Mouse (Mus musculus): ENCODE measurements around the gene Olfr1411. TPM values are rescaled to one million over a fixed set of nuclear protein-coding genes. Genes with fewer than 3 reads are reported as not detected.

Gene Olfr1411
- polyA plus RNA-seq, 1 experiment from 2014 or later, result not detected

DNA sequence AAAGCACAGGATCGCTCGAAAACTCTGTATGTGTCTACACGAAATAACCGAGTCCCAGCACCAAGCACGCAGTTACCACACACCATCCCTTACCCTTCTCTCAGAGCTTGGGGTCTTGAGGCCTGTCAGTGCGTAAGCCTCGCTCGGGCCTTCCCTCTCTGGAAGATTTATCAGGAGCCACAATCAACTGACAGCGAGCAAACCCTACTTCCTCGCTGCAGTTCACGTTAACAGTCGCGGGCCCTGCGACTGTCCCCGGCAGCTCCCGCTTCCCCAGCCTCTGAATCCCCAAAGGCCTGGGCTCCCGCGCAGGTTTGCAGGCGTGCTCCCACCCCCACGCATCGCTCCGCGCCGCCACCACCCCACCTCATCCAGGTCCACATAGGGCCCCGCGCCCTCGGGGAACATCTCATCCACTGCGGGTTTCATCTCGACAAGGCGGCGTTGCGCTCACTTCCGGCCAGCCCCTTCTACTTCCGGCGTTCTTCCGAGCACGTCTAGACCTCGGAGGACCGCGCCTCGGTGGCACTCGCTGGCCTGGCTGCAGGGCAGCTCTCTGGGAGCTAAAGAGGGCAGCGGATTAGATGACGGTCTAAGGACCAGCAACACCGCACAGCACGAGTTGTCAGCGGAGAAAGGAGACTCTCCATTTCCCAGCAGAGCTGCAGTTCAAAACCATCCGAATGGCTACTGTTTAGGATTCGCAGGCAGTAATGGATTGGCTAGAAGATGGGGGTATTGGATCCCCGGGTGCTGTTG, 47.5 kb downstream of the Olfr1411 start, which contains the start of gene Cops9:
Cops9 (minus strand) TSS at position 472 of the 759 bp plus-strand sequence.
- ATAC-seq (ENCODE audit: low FRiP score, low read depth), result peak; percentile 94
- 2% methylated on average over 50 of the region's 50 CpGs for WGBS
- Histone ChIP-seq H3K4me3 (peak within 1 kb of the TSS; percentile 91), H3K4me1 (peaks cover 21% of the 10 kb centered on the region), H3K27ac (replicated peaks) (peak within 1 kb of the TSS; percentile 64), H3K4me2 (replicated peaks) (peak within 1 kb of the TSS; percentile 99), H3K9me3 (no peaks in the 10 kb centered on the region), H3K36me3 (peaks cover 28% of the 10 kb centered on the region), H3K27me3 (peaks cover 14% of the 10 kb centered on the region; the same call in 1 of the 2 replicates), H3K9ac (replicated peaks) (peak within 1 kb of the TSS; percentile 89)

- H3K9ac ChIP-seq (replicated peaks), result no peak overlapping the region
- WGBS, result 87% methylated on average over 4 of the region's 4 CpGs
- no peak for ATAC-seq (ENCODE audit: low FRiP score, low read depth)
- H3K27me3 ChIP-seq, result peaks cover 17% of the 10 kb centered on the region; the same call in 1 of the 2 replicates
- no peak overlapping the region for H3K27ac ChIP-seq (replicated peaks)
- peaks cover 21% of the 10 kb centered on the region for H3K4me1 ChIP-seq
- H3K9me3 ChIP-seq, result no peaks in the 10 kb centered on the region
- H3K36me3 ChIP-seq, result peaks cover 8% of the 10 kb centered on the region
- no peak overlapping the region for H3K4me3 ChIP-seq
- no peak overlapping the region for H3K4me2 ChIP-seq (replicated peaks)
Observed at GRCm38 (mm10) chr1:92643691-92644090, 49.5 kb downstream of the Olfr1411 start.

GRCm38 (mm10) chr1:92644916-92645315, 50.7 kb downstream of the Olfr1411 start:
- Histone ChIP-seq H3K4me3 (no peak overlapping the region), H3K27me3 (peaks cover 17% of the 10 kb centered on the region; the same call in 1 of the 2 replicates), H3K27ac (replicated peaks) (no peak overlapping the region), H3K4me2 (replicated peaks) (no peak overlapping the region), H3K9me3 (no peaks in the 10 kb centered on the region), H3K36me3 (no peaks in the 10 kb centered on the region), H3K9ac (replicated peaks) (no peak overlapping the region), H3K4me1 (peaks cover 19% of the 10 kb centered on the region)
- no peak for ATAC-seq (ENCODE audit: low FRiP score, low read depth)
- 86% methylated on average over 5 of the region's 5 CpGs for WGBS

DNA sequence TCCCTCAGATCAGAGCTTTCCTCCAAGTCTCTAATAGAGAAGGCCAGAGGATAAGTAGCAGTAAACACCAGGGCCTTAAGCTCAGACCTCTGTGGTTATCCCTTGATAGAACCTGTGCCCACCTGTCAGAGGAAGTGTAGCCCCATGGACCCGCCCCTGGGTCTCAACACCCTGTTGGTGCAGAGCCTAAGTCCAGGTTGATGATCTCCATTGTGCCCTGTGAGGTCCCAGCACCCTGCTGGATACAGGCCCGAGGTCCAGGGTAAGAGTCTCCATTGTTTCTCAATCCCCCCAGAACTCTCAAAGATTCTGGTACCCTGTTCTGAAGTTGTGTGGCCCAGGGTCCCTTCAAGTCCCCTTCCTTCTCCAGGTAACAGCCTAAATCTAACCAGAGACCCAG, 51.9 kb downstream of the Olfr1411 start:
- H3K9ac ChIP-seq (replicated peaks), result no peak overlapping the region
- peaks cover 17% of the 10 kb centered on the region; the same call in 1 of the 2 replicates for H3K27me3 ChIP-seq
- no peak for ATAC-seq (ENCODE audit: low FRiP score, low read depth)

GRCm38 (mm10) chr1:92646601-92647000, 52.4 kb downstream of the Olfr1411 start:
- no peak for ATAC-seq (ENCODE audit: low FRiP score, low read depth)
- 84% methylated on average over 7 of the region's 7 CpGs for WGBS
- Histone ChIP-seq H3K36me3 (no peaks in the 10 kb centered on the region), H3K9ac (replicated peaks) (no peak overlapping the region), H3K27ac (replicated peaks) (no peak overlapping the region), H3K9me3 (no peaks in the 10 kb centered on the region), H3K4me1 (peaks cover 6% of the 10 kb centered on the region), H3K4me2 (replicated peaks) (no peak overlapping the region), H3K4me3 (no peak overlapping the region), H3K27me3 (peaks cover 17% of the 10 kb centered on the region; the same call in 1 of the 2 replicates)

More for the DNA sequence above, 51.9 kb downstream of the Olfr1411 start:
- H3K27ac ChIP-seq (replicated peaks), result no peak overlapping the region
- WGBS, result 54% methylated on average over 2 of the region's 2 CpGs
- no peak overlapping the region for H3K4me2 ChIP-seq (replicated peaks)
- peaks cover 7% of the 10 kb centered on the region for H3K4me1 ChIP-seq
- H3K9me3 ChIP-seq, result no peaks in the 10 kb centered on the region
- no peak overlapping the region for H3K4me3 ChIP-seq
- no peaks in the 10 kb centered on the region for H3K36me3 ChIP-seq

- H3K9ac ChIP-seq (replicated peaks), result no peak overlapping the region
- WGBS, result 78% methylated on average over 4 of the region's 4 CpGs
- no peak overlapping the region for H3K4me2 ChIP-seq (replicated peaks)
- no peaks in the 10 kb centered on the region for H3K36me3 ChIP-seq
- no peak overlapping the region for H3K4me3 ChIP-seq
- H3K4me1 ChIP-seq, result peaks cover 5% of the 10 kb centered on the region
- ATAC-seq (ENCODE audit: low FRiP score, low read depth), result no peak
- H3K27me3 ChIP-seq, result peaks cover 17% of the 10 kb centered on the region; the same call in 1 of the 2 replicates
- H3K27ac ChIP-seq (replicated peaks), result no peak overlapping the region
- no peaks in the 10 kb centered on the region for H3K9me3 ChIP-seq
Observed at GRCm38 (mm10) chr1:92647026-92647425, 52.8 kb downstream of the Olfr1411 start.

Other genes with a start within 250 kb of the Olfr1411 start
- 225 and 246 TPM in 2 replicates for gene Ndufa10, start 120.6 kb upstream of the Olfr1411 start, polyA plus RNA-seq (2016; fragmentation: Nextera tagmentation; extraction: Ambion mirVana)
- not detected in 2 replicates for gene Olfr1416, start 109.3 kb upstream of the Olfr1411 start, polyA plus RNA-seq (2016; fragmentation: Nextera tagmentation; extraction: Ambion mirVana)
- gene Olfr1415, start 98.3 kb upstream of the Olfr1411 start, polyA plus RNA-seq (2016; fragmentation: Nextera tagmentation; extraction: Ambion mirVana), result not detected in 2 replicates
- gene Olfr1414, start 75.8 kb upstream of the Olfr1411 start, polyA plus RNA-seq (2016; fragmentation: Nextera tagmentation; extraction: Ambion mirVana), result not detected in 2 replicates
- not detected in 2 replicates for gene Olfr1413, start 23.1 kb upstream of the Olfr1411 start, polyA plus RNA-seq (2016; fragmentation: Nextera tagmentation; extraction: Ambion mirVana)
- gene Olfr1412, start 8.6 kb upstream of the Olfr1411 start, polyA plus RNA-seq (2016; fragmentation: Nextera tagmentation; extraction: Ambion mirVana), result not detected in 2 replicates
- gene Olfr1410, start 11.4 kb downstream of the Olfr1411 start, polyA plus RNA-seq (2016; fragmentation: Nextera tagmentation; extraction: Ambion mirVana), result not detected in 2 replicates
- 0.10 TPM in 1 of 2 replicates, not detected in the other for gene Olfr12, start 23.4 kb downstream of the Olfr1411 start, polyA plus RNA-seq (2016; fragmentation: Nextera tagmentation; extraction: Ambion mirVana)
- 389 and 410 TPM in 2 replicates for gene Cops9, start 47.6 kb downstream of the Olfr1411 start, polyA plus RNA-seq (2016; fragmentation: Nextera tagmentation; extraction: Ambion mirVana)
- gene Otos, start 54.4 kb downstream of the Olfr1411 start, polyA plus RNA-seq (2016; fragmentation: Nextera tagmentation; extraction: Ambion mirVana), result not detected in 2 replicates
- gene Gpc1, start 237.2 kb downstream of the Olfr1411 start, polyA plus RNA-seq (2016; fragmentation: Nextera tagmentation; extraction: Ambion mirVana), result 82.4 and 89.5 TPM in 2 replicates

All from midbrain, embryonic 12.5 days (tissue).